Mouse (Mus musculus) v-Abl transformed pro-B cells (cell line): ENCODE data around the gene Cpeb3.
"Not testable (repeated sequence)": the region's sequence is repeated elsewhere in the genome, so short reads cannot be mapped to it uniquely, and the experiment has no call there.

Experiments used
- in situ Hi-C, 2 experiments: fragments of 400-800 bp; cut with MboI; formaldehyde crosslinking; loops; one replicate each; pipeline ENCODE4 v1.15.1; 2025; ENCODE audit not compliant: unreplicated experiment in 2 of 2

Gene Cpeb3

GRCm38 (mm10) chr19:37172096-37172495, 36.3 kb downstream of the Cpeb3 start:
- in situ Hi-C loops = no loop called here

GRCm38 (mm10) chr19:37156770-37157336, 51.5 kb downstream of the Cpeb3 start:
- in situ Hi-C loops = no loop called here

DNA sequence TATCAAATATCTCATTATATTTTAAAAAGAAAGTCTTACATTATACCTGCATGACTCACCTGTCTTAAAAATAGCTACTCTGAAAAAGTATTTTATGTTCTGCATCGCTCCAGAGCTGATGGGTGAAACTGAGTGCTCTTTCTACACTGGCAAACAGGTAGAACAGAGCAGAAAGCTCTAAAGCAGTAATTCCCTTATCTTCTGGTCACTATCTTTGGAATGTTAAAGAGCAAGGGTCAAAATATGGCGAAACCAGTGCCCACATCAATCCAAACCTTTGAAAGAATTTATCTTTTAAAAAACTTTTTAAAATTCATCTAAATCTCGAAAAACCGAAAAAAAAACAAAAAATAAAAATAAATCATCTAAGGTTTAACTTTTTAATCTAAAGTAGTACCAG, 52.4 kb downstream of the Cpeb3 start:
- in situ Hi-C loops = no loop called here

DNA sequence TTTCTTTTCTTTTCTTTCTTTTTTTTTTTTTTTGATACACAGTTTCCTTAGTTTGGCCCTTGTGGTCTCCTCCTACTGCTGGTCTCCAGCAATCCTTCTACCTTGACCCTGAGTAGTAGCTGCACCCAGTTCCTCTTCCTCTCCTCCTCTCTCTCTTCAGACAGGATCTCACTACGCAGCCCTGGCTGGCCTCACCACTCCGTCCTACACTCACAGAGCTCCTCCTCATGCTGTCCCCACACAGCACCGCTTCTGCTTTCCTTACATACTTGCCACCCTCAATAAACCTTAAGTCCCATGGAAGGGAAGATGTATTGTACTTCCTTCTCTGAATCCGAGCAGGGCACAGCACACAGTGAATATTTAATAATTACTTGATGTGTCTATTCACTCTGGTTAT, 61.3 kb downstream of the Cpeb3 start:
- in situ Hi-C loops = no loop called here

GRCm38 (mm10) chr19:37145846-37146245, 62.6 kb downstream of the Cpeb3 start:
- in situ Hi-C loops = no loop called here

GRCm38 (mm10) chr19:37145401-37145800, 63.0 kb downstream of the Cpeb3 start:
- in situ Hi-C loops = no loop called here

DNA sequence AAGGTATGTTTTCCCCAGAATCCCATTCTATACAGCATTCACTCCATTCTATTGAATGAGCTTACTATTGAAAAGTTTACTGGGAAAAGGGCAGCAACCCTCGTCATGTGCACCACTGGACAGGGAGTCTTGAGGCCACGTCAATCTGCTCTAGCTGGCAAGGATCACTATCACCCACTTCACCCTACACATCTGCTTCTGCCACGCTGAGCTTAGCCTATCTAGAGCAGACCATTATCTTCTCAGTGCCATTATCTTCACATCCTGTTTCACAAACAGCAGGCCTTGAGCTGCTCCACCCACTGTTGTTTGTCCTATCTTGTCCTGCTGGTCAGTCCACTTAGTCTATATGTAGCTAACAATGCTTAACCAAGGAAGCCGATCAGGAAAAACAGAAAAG, 66.8 kb downstream of the Cpeb3 start:
- in situ Hi-C loops = no loop called here

- in situ Hi-C loops = no loop called here
Measured at GRCm38 (mm10) chr19:37137133-37137532, 71.3 kb downstream of the Cpeb3 start.

- in situ Hi-C loops = not testable (repeated sequence)
Measured at GRCm38 (mm10) chr19:37135459-37135858, 72.9 kb downstream of the Cpeb3 start.

- in situ Hi-C loops = no loop called here
Measured at GRCm38 (mm10) chr19:37133666-37134065, 74.7 kb downstream of the Cpeb3 start.

- in situ Hi-C loops = no loop called here
Measured at GRCm38 (mm10) chr19:37131660-37132059, 76.7 kb downstream of the Cpeb3 start.

GRCm38 (mm10) chr19:37128461-37128860, 79.9 kb downstream of the Cpeb3 start:
- in situ Hi-C loops = no loop called here

DNA sequence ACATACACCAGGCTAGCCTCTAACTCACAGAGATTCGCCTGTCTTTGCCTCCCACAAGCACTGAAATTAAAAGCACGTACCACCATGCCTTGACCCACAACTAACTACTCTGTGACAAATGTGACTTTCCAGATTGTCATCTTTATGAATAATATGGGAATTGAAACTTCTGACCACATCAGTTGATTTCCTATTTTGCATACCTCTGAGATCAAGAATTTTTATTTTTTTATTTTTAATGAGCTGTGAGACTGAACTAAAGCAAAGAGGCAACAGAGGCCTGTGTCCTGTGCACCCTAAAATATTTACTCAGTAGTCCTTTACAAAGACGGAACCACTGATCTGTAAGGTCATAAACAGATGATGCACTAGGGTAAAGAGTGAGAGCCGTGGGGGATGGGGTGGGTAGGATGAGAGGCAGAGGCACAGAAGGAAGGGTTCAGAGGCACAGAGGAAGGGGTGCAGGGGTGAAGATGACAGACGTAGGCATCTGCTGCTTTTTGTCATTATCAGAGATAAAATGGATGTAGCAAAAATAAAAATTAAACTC, 81.3 kb downstream of the Cpeb3 start:
- in situ Hi-C loops = no loop called here

DNA sequence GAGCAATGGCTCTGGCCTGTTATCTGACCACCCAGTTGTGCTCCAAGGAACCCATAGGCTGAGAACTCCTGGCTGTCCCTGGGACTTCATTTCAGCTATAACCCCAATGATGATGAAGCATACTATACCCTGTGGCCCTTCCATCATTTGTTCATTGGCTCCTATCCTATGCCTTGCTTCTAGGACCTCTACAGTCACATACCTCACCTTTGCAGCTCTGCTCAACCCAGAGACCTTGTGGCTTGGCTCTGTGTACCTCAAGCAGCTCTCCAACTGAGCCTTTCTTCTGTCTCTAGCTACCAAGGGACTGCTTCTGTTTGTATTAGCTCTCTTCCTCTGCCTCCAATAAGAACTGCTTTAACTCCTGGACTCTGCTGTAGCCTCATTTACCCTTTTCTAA, 83.4 kb downstream of the Cpeb3 start:
- in situ Hi-C loops = no loop called here

GRCm38 (mm10) chr19:37119281-37119680, 89.1 kb downstream of the Cpeb3 start:
- in situ Hi-C loops = no loop called here

DNA sequence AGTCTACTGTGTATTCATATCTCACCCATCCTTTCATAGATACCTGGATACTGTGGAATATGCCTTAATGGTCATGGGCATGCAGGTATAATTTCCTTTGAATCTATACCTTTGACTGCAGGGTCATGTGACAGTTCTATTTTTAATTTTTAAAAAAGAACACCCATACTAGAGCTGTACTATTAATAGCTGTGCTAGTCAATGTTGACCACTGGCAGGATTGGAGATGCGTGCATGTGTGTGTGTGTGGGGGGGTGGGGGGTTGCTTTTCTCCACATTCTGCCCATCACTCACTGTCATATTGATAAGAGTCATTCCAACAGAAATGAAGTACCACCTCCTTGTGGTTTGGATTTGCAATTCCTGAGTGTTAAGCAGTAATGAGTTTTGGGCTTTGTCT, 92.6 kb downstream of the Cpeb3 start:
- in situ Hi-C loops = no loop called here

- in situ Hi-C loops = no loop called here
Measured at GRCm38 (mm10) chr19:37115374-37115773, 93.0 kb downstream of the Cpeb3 start.

DNA sequence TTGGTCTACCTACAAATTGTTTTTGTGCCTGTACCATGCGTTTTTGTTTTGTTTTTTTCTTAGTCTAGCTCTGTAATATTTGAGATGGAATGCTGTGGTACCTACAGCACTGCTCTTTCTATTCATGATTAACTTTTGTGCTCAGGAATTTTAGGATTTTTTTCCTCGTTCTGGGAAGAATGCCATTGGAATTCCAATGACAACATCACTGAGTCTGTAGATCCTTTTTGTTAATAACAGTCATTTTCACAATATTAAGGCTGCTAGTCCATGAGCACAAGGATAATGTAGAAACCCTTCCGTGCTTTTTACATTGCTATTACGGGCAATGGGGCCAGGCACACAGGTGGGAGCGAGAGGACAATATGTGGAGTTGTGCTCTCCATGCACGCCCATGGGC, 96.6 kb downstream of the Cpeb3 start:
- in situ Hi-C loops = no loop called here

- in situ Hi-C loops = no loop called here
Measured at GRCm38 (mm10) chr19:37110494-37110893, 97.9 kb downstream of the Cpeb3 start.

GRCm38 (mm10) chr19:37109853-37110252, 98.5 kb downstream of the Cpeb3 start:
- in situ Hi-C loops = loop anchor here in 1 of 2 experiments (5.0 kb wide), 2 partner anchors 48 to 67 kb away; no protein-coding TSS in a partner anchor

DNA sequence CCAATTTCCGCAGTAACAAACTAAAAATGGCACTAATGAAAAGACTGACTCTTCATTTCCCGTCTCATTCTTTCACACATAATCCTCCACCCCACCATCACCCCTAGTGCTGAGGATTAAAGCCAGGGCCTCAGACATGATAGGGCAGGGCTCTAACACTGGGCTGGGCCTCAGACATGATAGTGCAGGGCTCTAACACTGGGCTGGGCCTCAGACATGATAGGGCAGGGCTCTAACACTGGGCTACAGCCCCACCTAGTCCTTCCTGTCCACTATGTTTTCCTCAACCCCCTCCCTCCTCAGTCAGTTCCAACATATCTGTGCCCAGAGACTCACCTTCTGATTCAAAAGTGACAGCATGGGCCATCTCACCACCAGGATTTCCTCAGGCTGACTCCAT, 107.7 kb downstream of the Cpeb3 start:
- in situ Hi-C loops = no loop called here

GRCm38 (mm10) chr19:37095666-37096330, 112.6 kb downstream of the Cpeb3 start:
- in situ Hi-C loops = no loop called here
